25 mouse cellular contexts compared by ENCODE assay signal in the genomic region with DNA sequence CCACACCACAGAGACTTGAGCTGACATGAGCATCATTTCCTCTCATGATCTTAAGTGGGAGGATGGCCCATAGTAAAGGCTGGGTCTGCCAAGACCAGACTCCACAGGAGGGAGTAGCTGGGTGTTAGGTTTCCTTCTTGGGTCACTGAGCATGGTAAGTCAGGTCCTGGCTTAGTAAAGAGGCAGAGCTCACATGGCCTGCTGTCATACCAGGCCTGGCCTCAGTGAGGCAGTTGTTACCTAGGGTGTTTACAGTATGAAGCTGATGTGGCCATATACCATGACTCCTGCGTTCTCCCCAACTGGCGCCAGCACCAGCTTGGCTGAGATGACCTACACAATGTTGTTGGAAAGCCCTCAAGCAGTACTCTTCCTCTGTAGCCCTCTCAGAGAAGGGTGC. TPM values are rescaled to one million over a fixed set of nuclear protein-coding genes. Genes with fewer than 3 reads are reported as not detected.
A peak's percentile ranks its signal among the peaks of the same experiment; 100 is the strongest.
DNase-seq lines count a peak whose midpoint lies in the region; ATAC-seq and TF ChIP-seq lines count a peak whose summit lies in the region.
"Had no signal": no experiment of that assay in that cellular context is flagged by ENCODE, and none has a peak within 500 bp of the region (broad histone marks: within the 10 kb centered on the region; RNA-seq: fewer than 3 reads in every experiment).

No protein-coding gene starts in this region.

- H3K4me2 ChIP-seq in kidney, postnatal 0 days (ENCODE audit: low read length): no peak overlapping the region
- no peak overlapping the region for H3K4me2 ChIP-seq in midbrain, postnatal 0 days (ENCODE audit: low read depth, low read length, poor library complexity, severe bottlenecking)
- H3K4me2 ChIP-seq: forebrain, embryonic 15.5 days; heart, embryonic 13.5 days; hindbrain, embryonic 12.5 days; lung, embryonic 15.5 days; midbrain, embryonic 13.5 days had no signal

- peaks cover 7% of the 10 kb centered on the region; the same call in 1 of the 2 replicates for H3K4me1 ChIP-seq in kidney, postnatal 0 days (replicated peaks; ENCODE audit: insufficient read depth, low read length)
- H3K4me1 ChIP-seq in midbrain, postnatal 0 days (ENCODE audit: insufficient read depth, low read length): no peaks in the 10 kb centered on the region
- H3K4me1 ChIP-seq: forebrain, embryonic 15.5 days; hindbrain, embryonic 12.5 days; lung, embryonic 15.5 days; midbrain, embryonic 13.5 days had no signal

- H3K36me3 ChIP-seq in kidney, postnatal 0 days (ENCODE audit: insufficient read depth, low read length): no peaks in the 10 kb centered on the region
- H3K36me3 ChIP-seq in midbrain, postnatal 0 days (ENCODE audit: insufficient read depth, low read length): no peaks in the 10 kb centered on the region
- H3K36me3 ChIP-seq: forebrain, embryonic 15.5 days; heart, embryonic 13.5 days; hindbrain, embryonic 12.5 days; lung, embryonic 15.5 days; midbrain, embryonic 13.5 days had no signal

- H3K4me3 ChIP-seq in gastrocnemius, adult 2 months: no peak overlapping the region
- no peak overlapping the region for H3K4me3 ChIP-seq in kidney, postnatal 0 days (replicated peaks; ENCODE audit: low read depth, low read length)
- H3K4me3 ChIP-seq in midbrain, postnatal 0 days (ENCODE audit: low read depth, low read length): no peak overlapping the region
- H3K4me3 ChIP-seq: forebrain, embryonic 15.5 days; heart, adult 2 months; heart, embryonic 13.5 days; hindbrain, embryonic 12.5 days; left cerebral cortex, adult 2 months; lung, embryonic 15.5 days; midbrain, embryonic 13.5 days had no signal

- 31% methylated on average over 2 of the region's 2 CpGs for WGBS in kidney, postnatal 0 days
- 93% methylated on average over 2 of the region's 2 CpGs for WGBS in midbrain, postnatal 0 days

- H3K9ac ChIP-seq in kidney, postnatal 0 days (ENCODE audit: low read depth, low read length): 0 out of 2 replicates have a peak overlapping the region, but pooled peaks have one; percentile 13
- H3K9ac ChIP-seq in midbrain, postnatal 0 days (replicated peaks; ENCODE audit: low read length, poor library complexity, severe bottlenecking): no peak overlapping the region
- H3K9ac ChIP-seq: forebrain, embryonic 15.5 days; heart, embryonic 13.5 days; hindbrain, embryonic 12.5 days; liver, embryonic 14.5 days; lung, embryonic 15.5 days; midbrain, embryonic 13.5 days had no signal

- peak; percentile 5; the same call in 1 of the 2 replicates for TF ChIP-seq CTCF in gastrocnemius, adult 2 months (IDR thresholded peaks at IDR 0.05)
- peak; percentile 48 for TF ChIP-seq CTCF in kidney, postnatal 0 days (IDR thresholded peaks at IDR 0.05; ENCODE audit: low read depth)
- TF ChIP-seq CTCF in midbrain, postnatal 0 days (IDR thresholded peaks at IDR 0.05): no peak

- H3K27ac ChIP-seq in gastrocnemius, adult 2 months: no peak overlapping the region
- H3K27ac ChIP-seq in kidney, postnatal 0 days: no peak overlapping the region
- no peak overlapping the region for H3K27ac ChIP-seq in midbrain, postnatal 0 days (ENCODE audit: low read depth, low read length)
- H3K27ac ChIP-seq: forebrain, embryonic 15.5 days; heart, adult 2 months; heart, embryonic 13.5 days; hindbrain, embryonic 12.5 days; left cerebral cortex, adult 2 months; liver, embryonic 14.5 days; lung, embryonic 15.5 days; macrophage; midbrain, embryonic 13.5 days had no signal

- H3K9me3 ChIP-seq in kidney, postnatal 0 days (replicated peaks; ENCODE audit: low read length): no peaks in the 10 kb centered on the region
- H3K9me3 ChIP-seq in midbrain, postnatal 0 days (ENCODE audit: low read length): no peaks in the 10 kb centered on the region
- H3K9me3 ChIP-seq: forebrain, embryonic 15.5 days; heart, embryonic 13.5 days; lung, embryonic 15.5 days had no signal

- H3K27me3 ChIP-seq in kidney, postnatal 0 days (ENCODE audit: insufficient read depth, low read length): no peaks in the 10 kb centered on the region
- H3K27me3 ChIP-seq in midbrain, postnatal 0 days (ENCODE audit: insufficient read depth, low read length): no peaks in the 10 kb centered on the region
- H3K27me3 ChIP-seq: forebrain, embryonic 15.5 days; heart, embryonic 13.5 days; hindbrain, embryonic 12.5 days; lung, embryonic 15.5 days; midbrain, embryonic 13.5 days had no signal

- ATAC-seq in kidney, postnatal 0 days (replicated peaks; ENCODE audit: low FRiP score, low read depth): peak; percentile 79
- ATAC-seq in midbrain, postnatal 0 days (ENCODE audit: low FRiP score): no peak
- ATAC-seq: activated CD4-positive, CD25-positive, alpha-beta regulatory T cell, adult 4 months; forebrain, embryonic 15.5 days; inflammation-experienced regulatory T-cells, adult 6 months; midbrain, embryonic 13.5 days had no signal

- intact Hi-C loops in gastrocnemius, adult 2 months (cut with DNase I): no loop called here

- DNase-seq in gastrocnemius, adult 2 months: no peak
- DNase-seq in gastrocnemius, adult 18-20 months (ENCODE audit: low spot score): no peak
- DNase-seq in kidney, postnatal 0 days (ENCODE audit: low spot score): peak; percentile 74
- no peak for DNase-seq in kidney, adult 8-10 months
- peak; percentile 27 for DNase-seq in retina, postnatal 1 day
- DNase-seq in retina, embryonic 14.5 days (ENCODE audit: low spot score): no peak
- DNase-seq in midbrain, postnatal 0 days (ENCODE audit: low spot score): no peak
- DNase-seq in adipocyte (ENCODE audit: low spot score): no peak
- DNase-seq: adrenal gland, postnatal 36 days; cerebellum, adult 9-10 months; gastrocnemius, postnatal 25 days; heart, adult 2 months; heart, postnatal 14 days; kidney, postnatal 36 days; thymus, postnatal 14 days had no signal

RNA-seq across cellular contexts. Expression of gene C1qtnf12, which starts 11.1 kb away (rescaled TPM):
- total RNA-seq in gastrocnemius, adult 2 months (2021): 10 to 100 TPM; 15.1 to 18.5 TPM
- total RNA-seq in gastrocnemius, adult 18-20 months (2021): 10 to 100 TPM; 16.9 to 19.7 TPM
- polyA plus RNA-seq in kidney, postnatal 0 days (2015; fragmentation: Nextera tagmentation; extraction: Ambion mirVana): 113 and 116 TPM in 2 replicates
- 11.7 and 13.3 TPM in 2 replicates for total RNA-seq in midbrain, postnatal 0 days (2014; rRNA removed)
- 11.7 and 14.8 TPM in 2 replicates for polyA plus RNA-seq in midbrain, postnatal 0 days (2015; fragmentation: Nextera tagmentation; extraction: Ambion mirVana)

RNA-seq across cellular contexts. Expression of gene B3galt6, which starts 19.2 kb away (rescaled TPM):
- total RNA-seq in gastrocnemius, adult 2 months (2021): 1 to 10 TPM in 1 of 2 experiments, under 1 TPM in 1; 0.92 to 2.0 TPM
- total RNA-seq in gastrocnemius, adult 18-20 months (2021): 1 to 10 TPM; 1.3 TPM
- polyA plus RNA-seq in kidney, postnatal 0 days (2015; fragmentation: Nextera tagmentation; extraction: Ambion mirVana): 14.3 and 14.5 TPM in 2 replicates
- total RNA-seq in midbrain, postnatal 0 days (2014; rRNA removed): 52.5 and 57.2 TPM in 2 replicates
- polyA plus RNA-seq in midbrain, postnatal 0 days (2015; fragmentation: Nextera tagmentation; extraction: Ambion mirVana): 31.1 and 32.2 TPM in 2 replicates

RNA-seq across cellular contexts. Expression of gene Sdf4, which starts 19.4 kb away (rescaled TPM):
- total RNA-seq in gastrocnemius, adult 2 months (2021): 10 to 100 TPM; 75.7 to 81.5 TPM
- 10 to 100 TPM; 77.2 to 85.0 TPM for total RNA-seq in gastrocnemius, adult 18-20 months (2021)
- polyA plus RNA-seq in kidney, postnatal 0 days (2015; fragmentation: Nextera tagmentation; extraction: Ambion mirVana): 178 and 183 TPM in 2 replicates
- 84.8 and 105 TPM in 2 replicates for total RNA-seq in midbrain, postnatal 0 days (2014; rRNA removed)
- polyA plus RNA-seq in midbrain, postnatal 0 days (2015; fragmentation: Nextera tagmentation; extraction: Ambion mirVana): 111 and 112 TPM in 2 replicates

RNA-seq across cellular contexts. Expression of gene Ube2j2, which starts 29.6 kb away (rescaled TPM):
- total RNA-seq in gastrocnemius, adult 2 months (2021): 10 to 100 TPM; 62.8 to 64.5 TPM
- 10 to 100 TPM; 62.3 to 66.4 TPM for total RNA-seq in gastrocnemius, adult 18-20 months (2021)
- 99.7 and 108 TPM in 2 replicates for polyA plus RNA-seq in kidney, postnatal 0 days (2015; fragmentation: Nextera tagmentation; extraction: Ambion mirVana)
- total RNA-seq in midbrain, postnatal 0 days (2014; rRNA removed): 76.5 and 82.0 TPM in 2 replicates
- polyA plus RNA-seq in midbrain, postnatal 0 days (2015; fragmentation: Nextera tagmentation; extraction: Ambion mirVana): 125 and 138 TPM in 2 replicates

RNA-seq across cellular contexts. Expression of gene Tnfrsf4, which starts 40.4 kb away (rescaled TPM):
- total RNA-seq in gastrocnemius, adult 2 months (2021): 1 to 10 TPM in 1 of 2 experiments, under 1 TPM in 1; 0.75 to 2.1 TPM
- 1 to 10 TPM; 1.2 to 1.3 TPM for total RNA-seq in gastrocnemius, adult 18-20 months (2021)
- 0.70 and 0.88 TPM in 2 replicates for polyA plus RNA-seq in kidney, postnatal 0 days (2015; fragmentation: Nextera tagmentation; extraction: Ambion mirVana)
- total RNA-seq in midbrain, postnatal 0 days (2014; rRNA removed): 0.66 and 1.4 TPM in 2 replicates
- 0.54 and 0.78 TPM in 2 replicates for polyA plus RNA-seq in midbrain, postnatal 0 days (2015; fragmentation: Nextera tagmentation; extraction: Ambion mirVana)
- total RNA-seq: heart, adult 2 months had no signal

Comparison
In these comparisons a context has a peak if more than half of its experiments do, and no peak if none do; other contexts are left out.
1. DNase-seq: peak in kidney, postnatal 0 days (single experiment) and retina, postnatal 1 day (single experiment); none in gastrocnemius, adult 2 months (single experiment), gastrocnemius, adult 18-20 months (single experiment), kidney, adult 8-10 months (0 of 2), retina, embryonic 14.5 days (single experiment), midbrain, postnatal 0 days (single experiment) and adipocyte (single experiment).
2. RNA of gene B3galt6, which starts 19.2 kb away (total RNA-seq): 52.5 to 57.2 TPM in midbrain, postnatal 0 days; 0.92 to 2.0 TPM in gastrocnemius, adult 2 months and 1.3 TPM in gastrocnemius, adult 18-20 months; every median in the first group is over 10 times any median in the second.